Comparison of ENCODE assay signal across 14 mouse cellular contexts in the genomic region with DNA sequence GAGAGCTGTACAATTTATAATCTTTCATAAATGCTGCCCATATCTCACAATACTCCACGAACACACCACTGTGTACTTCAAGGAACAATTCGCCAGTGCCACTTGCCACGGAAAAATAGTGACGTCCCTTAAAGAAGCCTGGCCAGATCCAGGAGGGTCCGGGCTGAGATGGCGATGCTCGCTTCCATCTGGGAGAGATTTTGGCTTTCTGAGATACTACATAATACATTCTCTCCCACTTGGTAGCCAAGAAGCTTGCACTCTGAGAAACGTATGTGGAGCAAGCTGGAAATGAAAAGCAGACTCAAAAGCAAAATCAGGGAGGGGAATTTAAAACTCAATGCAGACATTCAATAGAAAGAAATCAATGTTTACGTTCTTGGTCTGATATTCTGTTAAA.
DNase-seq lines count a peak whose midpoint lies in the region; ATAC-seq and TF ChIP-seq lines count a peak whose summit lies in the region.
"Had no signal": no experiment of that assay in that cellular context is flagged by ENCODE, and none has a peak within 500 bp of the region (broad histone marks: within the 10 kb centered on the region; RNA-seq: fewer than 3 reads in every experiment).

No protein-coding gene starts in this region.

- no peaks in the 10 kb centered on the region for H3K9me3 ChIP-seq in embryonic facial prominence, embryonic 12.5 days
- no peaks in the 10 kb centered on the region for H3K9me3 ChIP-seq in limb, embryonic 15.5 days
- H3K9me3 ChIP-seq: neural tube, embryonic 13.5 days had no signal

- ATAC-seq in frontal cortex, adult (ENCODE audit: low TSS enrichment) = 0 out of 2 replicates have a peak, but pooled peaks have one; percentile 46
- ATAC-seq in embryonic facial prominence, embryonic 12.5 days (ENCODE audit: insufficient number of reproducible peaks, insufficient read depth, low FRiP score, low TSS enrichment) = no peak
- no peak for ATAC-seq in limb, embryonic 15.5 days (ENCODE audit: insufficient number of reproducible peaks, low FRiP score, low TSS enrichment, low read depth)
- ATAC-seq: midbrain, embryonic 16.5 days had no signal

- H3K4me1 ChIP-seq in embryonic facial prominence, embryonic 12.5 days = peaks cover 27% of the 10 kb centered on the region
- peaks cover 26% of the 10 kb centered on the region for H3K4me1 ChIP-seq in limb, embryonic 15.5 days

- WGBS in embryonic facial prominence, embryonic 12.5 days = 42% methylated on average over 9 of the region's 9 CpGs
- WGBS in limb, embryonic 15.5 days = 43% methylated on average over 9 of the region's 9 CpGs

- no peaks in the 10 kb centered on the region for H3K27me3 ChIP-seq in embryonic facial prominence, embryonic 12.5 days
- no peaks in the 10 kb centered on the region for H3K27me3 ChIP-seq in limb, embryonic 15.5 days
- H3K27me3 ChIP-seq: neural tube, embryonic 13.5 days had no signal

- DNase-seq in frontal cortex, postnatal 10 days (ENCODE audit: low spot score in 2 of 2) = no peak
- DNase-seq in left cerebral cortex, adult 2 months (ENCODE audit: extremely low spot score in 1 of 2, low spot score in 2 of 2) = no peak
- no peak for DNase-seq in left cerebral cortex, postnatal 14 days (ENCODE audit: low spot score in 2 of 2)
- no peak for DNase-seq in adrenal gland, postnatal 36 days
- DNase-seq in layer of hippocampus, adult 9-11 months = no peak
- DNase-seq: cerebellum, adult 11 months; gastrocnemius, postnatal 25 days; heart, postnatal 14 days had no signal

- no peak for TF ChIP-seq CTCF in left cerebral cortex, adult 2 months (IDR thresholded peaks at IDR 0.05)

- H3K36me3 ChIP-seq in embryonic facial prominence, embryonic 12.5 days = no peaks in the 10 kb centered on the region; the same call in 1 of the 2 replicates
- 0 out of 2 replicates have a peak, but pooled peaks cover 4% of the 10 kb centered on the region for H3K36me3 ChIP-seq in limb, embryonic 15.5 days
- H3K36me3 ChIP-seq: G1E; neural tube, embryonic 13.5 days had no signal

- H3K27ac ChIP-seq in left cerebral cortex, adult 2 months = no peak overlapping the region
- H3K27ac ChIP-seq in embryonic facial prominence, embryonic 12.5 days = peak overlapping the region; percentile 69; the same call in 1 of the 2 replicates
- peak overlapping the region; percentile 73 for H3K27ac ChIP-seq in limb, embryonic 15.5 days
- H3K27ac ChIP-seq: neural tube, embryonic 13.5 days had no signal

- H3K4me3 ChIP-seq in left cerebral cortex, adult 2 months = 0 out of 2 replicates have a peak overlapping the region, but pooled peaks have one; percentile 14
- no peak overlapping the region for H3K4me3 ChIP-seq in embryonic facial prominence, embryonic 12.5 days
- no peak overlapping the region for H3K4me3 ChIP-seq in limb, embryonic 15.5 days
- H3K4me3 ChIP-seq: neural tube, embryonic 13.5 days had no signal

- intact Hi-C loops in left cerebral cortex, adult 2 months (cut with DNase I) = no loop called here
- intact Hi-C loops in left cerebral cortex, postnatal 14 days (cut with DNase I) = no loop called here

- H3K4me2 ChIP-seq in embryonic facial prominence, embryonic 12.5 days (replicated peaks) = peak overlapping the region; percentile 13
- H3K4me2 ChIP-seq in limb, embryonic 15.5 days = no peak overlapping the region
- H3K4me2 ChIP-seq: neural tube, embryonic 13.5 days had no signal

- no peak overlapping the region for H3K9ac ChIP-seq in embryonic facial prominence, embryonic 12.5 days
- H3K9ac ChIP-seq in limb, embryonic 15.5 days = no peak overlapping the region
- H3K9ac ChIP-seq: neural tube, embryonic 13.5 days had no signal
